Mouse (Mus musculus) C3H10T1/2 (cell line): Measurements from ENCODE around the gene Tmem184a. TPM values are rescaled to one million over a fixed set of nuclear protein-coding genes. Genes with fewer than 3 reads are reported as not detected.

Experiments
- polyA plus RNA-seq, 2 experiments: library from polyadenylated mRNA; unstranded; fragments of >200 nt; fragmentation: generic; extraction: Trizol; gene quantifications; one replicate each; pipeline ENCODE4 v1.2.1; 2012; ENCODE audit warnings: missing spikeins in 2 of 2

Tmem184a gene
- 1 to 10 TPM in 1 of 2 experiments, under 1 TPM in 1; 0.18 to 3.4 TPM for polyA plus RNA-seq

GRCm38 (mm10) chr5:139819538-139820181 lies at the start of gene Tmem184a:
TSS of gene Tmem184a (minus strand) at chr5:139819917.

GRCm38 (mm10) chr5:139826357-139827055 lies 6.8 kb upstream of the Tmem184a start, which contains the start of the genes Gm26938 and Psmg3:
TSS of gene Gm26938 (minus strand) at chr5:139826407.
TSS of gene Psmg3 (minus strand) at chr5:139826885.

GRCm38 (mm10) chr5:139791227-139792158 lies 28.2 kb downstream of the Tmem184a start, which contains the start of gene Mafk:
TSS of gene Mafk (plus strand) at chr5:139791513.

GRCm38 (mm10) chr5:139775216-139775926 lies 44.3 kb downstream of the Tmem184a start, which contains the start of gene Ints1:
TSS of gene Ints1 (minus strand) at chr5:139775674.

Other genes with a start within 250 kb of the Tmem184a start
- 10 to 100 TPM; 34.4 to 36.1 TPM for gene Micall2, start 83.6 kb downstream of the Tmem184a start, polyA plus RNA-seq
- 10 to 100 TPM; 57.0 to 83.2 TPM for gene Ints1, start 44.2 kb downstream of the Tmem184a start, polyA plus RNA-seq
- gene Mafk, start 28.4 kb downstream of the Tmem184a start, polyA plus RNA-seq: 1 to 10 TPM; 2.1 to 7.6 TPM
- gene Gm26938, start 6.5 kb upstream of the Tmem184a start, polyA plus RNA-seq: not detected
- 10 to 100 TPM; 45.8 to 49.5 TPM for gene Psmg3, start 7.0 kb upstream of the Tmem184a start, polyA plus RNA-seq
- gene Elfn1, start 88.0 kb upstream of the Tmem184a start, polyA plus RNA-seq: under 1 TPM in 1 of 2 experiments, not detected in 1; under 0.01 TPM